In genomic region chr12:55837495-55837894, GRCm38 (mm10) we compare ENCODE assay signal across 9 mouse cellular contexts. TPM values are rescaled to one million over a fixed set of nuclear protein-coding genes. Genes with fewer than 3 reads are reported as not detected.
DNase-seq lines count a peak whose midpoint lies in the region; ATAC-seq and TF ChIP-seq lines count a peak whose summit lies in the region.
"Had no signal": no experiment of that assay in that cellular context is flagged by ENCODE, and none has a peak within 500 bp of the region (broad histone marks: within the 10 kb centered on the region; RNA-seq: fewer than 3 reads in every experiment).

No protein-coding gene starts in this region.

- no peaks in the 10 kb centered on the region for H3K4me1 ChIP-seq in kidney, postnatal 0 days (replicated peaks; ENCODE audit: insufficient read depth, low read length)
- H3K4me1 ChIP-seq in embryonic facial prominence, embryonic 14.5 days (ENCODE audit: control insufficient read depth, insufficient read depth, low read length) = peaks cover 5% of the 10 kb centered on the region; the same call in 1 of the 2 replicates
- H3K4me1 ChIP-seq in hindbrain, embryonic 16.5 days (ENCODE audit: control insufficient read depth, insufficient read depth, low read depth, low read length) = peaks cover 11% of the 10 kb centered on the region
- H3K4me1 ChIP-seq in midbrain, embryonic 13.5 days (replicated peaks) = peaks cover 15% of the 10 kb centered on the region

- WGBS in kidney, postnatal 0 days = 69% methylated on average over 3 of the region's 3 CpGs
- WGBS in embryonic facial prominence, embryonic 14.5 days = 83% methylated on average over 3 of the region's 3 CpGs
- WGBS in hindbrain, embryonic 16.5 days = 67% methylated on average over 3 of the region's 3 CpGs
- 66% methylated on average over 3 of the region's 3 CpGs for WGBS in midbrain, embryonic 13.5 days

- H3K9ac ChIP-seq in kidney, postnatal 0 days (ENCODE audit: low read depth, low read length) = no peak overlapping the region
- no peak overlapping the region for H3K9ac ChIP-seq in embryonic facial prominence, embryonic 14.5 days (ENCODE audit: low read depth, low read length)
- no peak overlapping the region for H3K9ac ChIP-seq in hindbrain, embryonic 16.5 days (ENCODE audit: low read depth, low read length)
- no peak overlapping the region for H3K9ac ChIP-seq in midbrain, embryonic 13.5 days (replicated peaks)

- no peak for TF ChIP-seq CTCF in kidney, postnatal 0 days (IDR thresholded peaks at IDR 0.05; ENCODE audit: low read depth)

- DNase-seq in kidney, postnatal 0 days (ENCODE audit: low spot score) = no peak
- no peak for DNase-seq in kidney, adult 18-20 months
- DNase-seq in embryonic facial prominence, embryonic 14.5 days (ENCODE audit: low spot score) = no peak
- DNase-seq in adrenal gland, adult 8-10 months = no peak
- no peak for DNase-seq in thymus, postnatal 36 days
- no peak for DNase-seq in spleen, postnatal 4 days (ENCODE audit: low spot score in 2 of 2)
- DNase-seq: kidney, postnatal 14 days had no signal

- no peak for ATAC-seq in kidney, postnatal 0 days (replicated peaks; ENCODE audit: low FRiP score, low read depth)
- ATAC-seq in embryonic facial prominence, embryonic 14.5 days (ENCODE audit: low read depth) = no peak
- no peak for ATAC-seq in hindbrain, embryonic 16.5 days
- ATAC-seq in midbrain, embryonic 13.5 days = no peak

- H3K4me2 ChIP-seq in kidney, postnatal 0 days (ENCODE audit: low read length) = peak overlapping the region; percentile 67; the same call in 1 of the 2 replicates
- H3K4me2 ChIP-seq in embryonic facial prominence, embryonic 14.5 days (ENCODE audit: low read depth, low read length) = peak overlapping the region; percentile 78
- peak overlapping the region; percentile 82 for H3K4me2 ChIP-seq in hindbrain, embryonic 16.5 days (ENCODE audit: low read length)
- H3K4me2 ChIP-seq in midbrain, embryonic 13.5 days (replicated peaks) = peak overlapping the region; percentile 77

- H3K36me3 ChIP-seq in kidney, postnatal 0 days (ENCODE audit: insufficient read depth, low read length) = peaks cover 2% of the 10 kb centered on the region; the same call in 1 of the 2 replicates
- peaks cover 13% of the 10 kb centered on the region for H3K36me3 ChIP-seq in embryonic facial prominence, embryonic 14.5 days (ENCODE audit: control insufficient read depth, insufficient read depth, low read length)
- 0 out of 2 replicates have a peak, but pooled peaks cover 3% of the 10 kb centered on the region for H3K36me3 ChIP-seq in hindbrain, embryonic 16.5 days (ENCODE audit: control insufficient read depth, insufficient read depth, low read length)
- peaks cover 10% of the 10 kb centered on the region for H3K36me3 ChIP-seq in midbrain, embryonic 13.5 days

- H3K27me3 ChIP-seq in kidney, postnatal 0 days (ENCODE audit: insufficient read depth, low read length) = no peaks in the 10 kb centered on the region
- no peaks in the 10 kb centered on the region for H3K27me3 ChIP-seq in embryonic facial prominence, embryonic 14.5 days (replicated peaks; ENCODE audit: control insufficient read depth, insufficient read depth, low read length)
- no peaks in the 10 kb centered on the region for H3K27me3 ChIP-seq in hindbrain, embryonic 16.5 days (replicated peaks; ENCODE audit: control insufficient read depth, insufficient read depth, low read length)
- no peaks in the 10 kb centered on the region for H3K27me3 ChIP-seq in midbrain, embryonic 13.5 days

- no peaks in the 10 kb centered on the region for H3K9me3 ChIP-seq in kidney, postnatal 0 days (replicated peaks; ENCODE audit: low read length)
- no peaks in the 10 kb centered on the region for H3K9me3 ChIP-seq in embryonic facial prominence, embryonic 14.5 days (ENCODE audit: control insufficient read depth, low read length)
- no peaks in the 10 kb centered on the region for H3K9me3 ChIP-seq in hindbrain, embryonic 16.5 days (ENCODE audit: control insufficient read depth, low read length)
- H3K9me3 ChIP-seq in midbrain, embryonic 13.5 days = no peaks in the 10 kb centered on the region

- no peak overlapping the region for H3K4me3 ChIP-seq in kidney, postnatal 0 days (replicated peaks; ENCODE audit: low read depth, low read length)
- peak overlapping the region; percentile 91 for H3K4me3 ChIP-seq in embryonic facial prominence, embryonic 14.5 days (ENCODE audit: low read depth, low read length)
- peak overlapping the region; percentile 87; the same call in 1 of the 2 replicates for H3K4me3 ChIP-seq in hindbrain, embryonic 16.5 days (ENCODE audit: low read length)
- peak overlapping the region; percentile 61 for H3K4me3 ChIP-seq in midbrain, embryonic 13.5 days (replicated peaks)

- H3K27ac ChIP-seq in kidney, postnatal 0 days = no peak overlapping the region
- no peak overlapping the region for H3K27ac ChIP-seq in embryonic facial prominence, embryonic 14.5 days (replicated peaks; ENCODE audit: low read depth, low read length)
- no peak overlapping the region for H3K27ac ChIP-seq in hindbrain, embryonic 16.5 days (ENCODE audit: low read depth, low read length)
- H3K27ac ChIP-seq in midbrain, embryonic 13.5 days = no peak overlapping the region

RNA-seq across cellular contexts. Expression of gene Brms1l, which starts 1.4 kb away (rescaled TPM):
- 26.9 and 29.8 TPM in 2 replicates for polyA plus RNA-seq in kidney, postnatal 0 days (2015; fragmentation: Nextera tagmentation; extraction: Ambion mirVana)
- polyA plus RNA-seq in embryonic facial prominence, embryonic 14.5 days (2014; fragmentation: Nextera tagmentation; extraction: Ambion mirVana) = 31.7 and 38.7 TPM in 2 replicates
- 50.8 and 54.8 TPM in 2 replicates for polyA plus RNA-seq in hindbrain, embryonic 16.5 days (2015; fragmentation: Nextera tagmentation; extraction: Ambion mirVana)
- polyA plus RNA-seq in midbrain, embryonic 13.5 days (2015; fragmentation: Nextera tagmentation; extraction: Ambion mirVana) = 52.5 and 56.1 TPM in 2 replicates
- total RNA-seq in adrenal gland, adult 8-10 months (2022) = 10 to 100 TPM; 46.7 to 68.7 (median 56.0) TPM

RNA-seq across cellular contexts. Expression of gene Ralgapa1, which starts 16.5 kb away (rescaled TPM):
- polyA plus RNA-seq in kidney, postnatal 0 days (2015; fragmentation: Nextera tagmentation; extraction: Ambion mirVana) = 13.8 and 14.1 TPM in 2 replicates
- polyA plus RNA-seq in embryonic facial prominence, embryonic 14.5 days (2014; fragmentation: Nextera tagmentation; extraction: Ambion mirVana) = 20.8 and 21.5 TPM in 2 replicates
- 21.1 and 22.0 TPM in 2 replicates for polyA plus RNA-seq in hindbrain, embryonic 16.5 days (2015; fragmentation: Nextera tagmentation; extraction: Ambion mirVana)
- 21.5 and 21.8 TPM in 2 replicates for polyA plus RNA-seq in midbrain, embryonic 13.5 days (2015; fragmentation: Nextera tagmentation; extraction: Ambion mirVana)
- 10 to 100 TPM; 74.0 to 86.7 (median 80.2) TPM for total RNA-seq in adrenal gland, adult 8-10 months (2022)
